Mouse (Mus musculus) myocyte (in vitro differentiated cells): ENCODE measurements around the gene Muc13. TPM values are rescaled to one million over a fixed set of nuclear protein-coding genes. Genes with fewer than 3 reads are reported as not detected.

Source experiments
- H3K27me3 ChIP-seq: one replicate; pipeline ENCODE4 v1.6.1; 2011; ENCODE audit not compliant: control insufficient read depth, insufficient read depth, insufficient read length
- H3K36me3 ChIP-seq: one replicate; pipeline ENCODE4 v1.6.1; 2011; ENCODE audit not compliant: control insufficient read depth, insufficient read depth
- H3K4me2 ChIP-seq: one replicate; pipeline ENCODE4 v1.6.1; 2011; ENCODE audit warnings: low read depth, control low read depth
- H3K4me3 ChIP-seq: one replicate; pipeline ENCODE4 v1.5.1; 2011; ENCODE audit warnings: mild to moderate bottlenecking, control low read depth, moderate library complexity
- H3K79me2 ChIP-seq: one replicate; pipeline ENCODE4 v1.6.1; 2011; ENCODE audit not compliant: control insufficient read depth, insufficient read depth
- H3ac ChIP-seq: one replicate; pipeline ENCODE4 v1.6.1; 2011; ENCODE audit not compliant: control insufficient read depth, insufficient read length
- CEBPB ChIP-seq: IDR thresholded peaks from 2 replicates; pipeline ENCODE4 v1.6.1; 2011; ENCODE audit warnings: mild to moderate bottlenecking, moderate library complexity; ENCODE audit not compliant: poor library complexity, insufficient read depth, severe bottlenecking
- E2F4 ChIP-seq: IDR thresholded peaks from one replicate; pipeline ENCODE4 v1.6.1; 2011; ENCODE audit warnings: mild to moderate bottlenecking, control low read depth, moderate library complexity; ENCODE audit not compliant: insufficient read depth
- MAX ChIP-seq: IDR thresholded peaks from one replicate; pipeline ENCODE4 v1.6.1; 2011; ENCODE audit warnings: low read depth, mild to moderate bottlenecking, control low read depth
- MYOD1 ChIP-seq, 3 experiments: IDR thresholded peaks; one replicate each; pipeline ENCODE4 v1.6.1; 2011; ENCODE audit warnings: control low read depth in 2 of 3, low read depth in 2 of 3, mild to moderate bottlenecking in 2 of 3, moderate library complexity in 1 of 3; ENCODE audit not compliant: insufficient read length in 2 of 3, control insufficient read depth in 1 of 3
- MYOG ChIP-seq, 3 experiments: IDR thresholded peaks; one replicate each; pipeline ENCODE4 v1.6.1; 2011; ENCODE audit warnings: control low read depth in 2 of 3, low read depth in 2 of 3, mild to moderate bottlenecking in 2 of 3; ENCODE audit not compliant: insufficient read length in 2 of 3, control insufficient read depth in 1 of 3, insufficient read depth in 1 of 3
- POLR2A ChIP-seq: IDR thresholded peaks from one replicate; pipeline ENCODE4 v1.6.1; 2011; ENCODE audit warnings: low read depth, mild to moderate bottlenecking, control low read depth, moderate library complexity; ENCODE audit not compliant: insufficient read length
- POLR2AphosphoS2 ChIP-seq: IDR thresholded peaks from one replicate; pipeline ENCODE4 v1.6.1; 2011; ENCODE audit warnings: low read depth, control low read depth; ENCODE audit not compliant: insufficient read length
- REST ChIP-seq: IDR thresholded peaks from one replicate; pipeline ENCODE4 v1.6.1; 2011; ENCODE audit warnings: mild to moderate bottlenecking, control low read depth, moderate library complexity; ENCODE audit not compliant: insufficient read depth, insufficient read length
- SRF ChIP-seq: IDR thresholded peaks from one replicate; pipeline ENCODE4 v1.6.1; 2011; ENCODE audit warnings: low read depth; ENCODE audit not compliant: control insufficient read depth, insufficient read length
- TCF12 ChIP-seq: IDR thresholded peaks from one replicate; pipeline ENCODE4 v1.6.1; 2011; ENCODE audit warnings: mild to moderate bottlenecking, control low read depth; ENCODE audit not compliant: poor library complexity, insufficient read depth, severe bottlenecking
- TCF3 ChIP-seq: IDR thresholded peaks from one replicate; pipeline ENCODE4 v1.6.1; 2011; ENCODE audit warnings: low read depth, control low read depth; ENCODE audit not compliant: insufficient read length
- USF1 ChIP-seq: IDR thresholded peaks from one replicate; pipeline ENCODE4 v1.6.1; 2011; ENCODE audit warnings: low read depth, mild to moderate bottlenecking, control low read depth, moderate library complexity
- polyA plus RNA-seq: library from polyadenylated mRNA; unstranded; fragments of >200 nt; fragmentation: generic; extraction: Trizol; gene quantifications from one replicate; pipeline ENCODE4 v1.2.1, GENCODE M21; 2012; ENCODE audit warnings: missing spikeins

The Muc13 gene
- polyA plus RNA-seq, 1 experiment, result 0.05 TPM

DNA sequence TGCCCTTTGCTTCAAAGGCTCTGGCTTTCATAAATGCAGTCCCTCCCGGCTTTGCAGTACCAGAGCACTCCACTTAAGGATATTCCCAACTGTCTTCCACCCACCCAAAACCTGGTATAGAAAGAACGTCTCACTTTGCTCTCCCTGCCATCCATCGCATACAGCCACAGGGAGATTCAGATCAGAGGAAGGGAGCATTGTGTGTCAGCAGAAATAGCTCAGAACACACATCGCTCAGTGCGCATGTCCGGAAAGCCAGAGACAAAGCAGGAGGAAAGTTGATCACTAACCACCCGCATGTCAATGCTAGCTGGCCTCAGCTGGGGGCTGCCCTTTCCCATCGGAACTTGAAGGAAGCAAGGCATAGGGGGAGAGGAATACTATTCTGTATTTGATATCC lies 38.5 kb upstream of the Muc13 start:
- Histone ChIP-seq H3K4me3 (no peak overlapping the region), H3ac (no peak overlapping the region), H3K36me3 (peaks cover 34% of the 10 kb centered on the region), H3K79me2 (no peaks in the 10 kb centered on the region), H3K4me2 (no peak overlapping the region), H3K27me3 (no peaks in the 10 kb centered on the region)
- TF ChIP-seq USF1 (no peak), REST (no peak), SRF (no peak), CEBPB (no peak), POLR2AphosphoS2 (no peak), MYOG (IDR thresholded peaks at IDR 0.05; ENCODE audit: control insufficient read depth in 1 of 3, insufficient read depth in 1 of 3, insufficient read length in 2 of 3, low read depth in 2 of 3) (no peak), TCF3 (no peak), MYOD1 (IDR thresholded peaks at IDR 0.05; ENCODE audit: control insufficient read depth in 1 of 3, insufficient read length in 2 of 3, low read depth in 2 of 3) (no peak), TCF12 (no peak), E2F4 (no peak), MAX (no peak), POLR2A (no peak)

DNA sequence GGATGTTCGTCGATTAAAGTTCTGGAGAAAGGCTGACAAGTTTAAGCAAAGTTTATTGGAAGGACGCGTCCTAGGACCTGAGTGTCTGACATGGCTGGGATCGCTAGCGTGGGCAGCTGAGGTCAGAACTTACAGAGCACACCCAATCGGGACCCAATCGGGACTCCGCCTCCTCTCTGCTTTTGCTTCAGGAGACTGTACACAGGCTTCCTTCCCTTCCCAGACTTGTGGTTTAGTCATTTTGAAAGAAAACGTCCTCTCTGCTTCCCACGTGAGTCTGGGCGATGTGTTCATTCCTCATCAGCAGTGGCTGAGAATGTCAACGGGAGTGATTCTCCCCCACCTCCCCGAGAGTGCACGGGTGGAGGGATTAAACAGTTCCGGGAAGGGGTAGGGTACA lies 37.9 kb upstream of the Muc13 start:
- no peak overlapping the region for H3K4me2 ChIP-seq
- no peak overlapping the region for H3ac ChIP-seq
- H3K79me2 ChIP-seq, result no peaks in the 10 kb centered on the region
- no peaks in the 10 kb centered on the region for H3K27me3 ChIP-seq
- peaks cover 36% of the 10 kb centered on the region for H3K36me3 ChIP-seq
- no peak overlapping the region for H3K4me3 ChIP-seq
- no peak for TF ChIP-seq SRF
- TF ChIP-seq REST, result no peak
- TF ChIP-seq POLR2AphosphoS2, result no peak
- no peak for TF ChIP-seq MYOD1 (IDR thresholded peaks at IDR 0.05; ENCODE audit: control insufficient read depth in 1 of 3, insufficient read length in 2 of 3, low read depth in 2 of 3)
- TF ChIP-seq TCF3, result no peak
- no peak for TF ChIP-seq MYOG (IDR thresholded peaks at IDR 0.05; ENCODE audit: control insufficient read depth in 1 of 3, insufficient read depth in 1 of 3, insufficient read length in 2 of 3, low read depth in 2 of 3)
- TF ChIP-seq TCF12, result no peak
- no peak for TF ChIP-seq POLR2A

DNA sequence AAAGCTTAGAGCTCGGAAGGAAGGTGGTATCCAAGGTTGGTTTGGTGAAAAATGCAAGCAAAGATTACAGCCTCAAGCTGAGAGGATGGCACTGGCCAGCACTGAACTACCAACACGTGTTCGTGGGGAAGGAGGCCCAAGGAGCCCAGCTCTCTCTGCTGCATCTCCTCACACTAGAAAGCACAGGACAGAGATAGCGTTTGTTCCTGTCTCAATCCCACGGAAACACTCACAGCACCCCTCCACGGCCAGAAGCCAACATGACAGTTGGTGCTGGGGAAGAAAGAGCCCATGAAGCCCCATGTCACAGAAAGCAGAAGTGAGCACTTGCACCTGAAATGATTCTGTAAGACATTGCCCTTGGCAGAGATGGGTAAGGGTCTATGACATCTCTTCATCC lies 37.4 kb upstream of the Muc13 start:
- Histone ChIP-seq H3K36me3 (peaks cover 37% of the 10 kb centered on the region), H3K79me2 (no peaks in the 10 kb centered on the region), H3ac (no peak overlapping the region), H3K27me3 (no peaks in the 10 kb centered on the region), H3K4me3 (no peak overlapping the region), H3K4me2 (no peak overlapping the region)
- TF ChIP-seq USF1 (no peak), CEBPB (no peak), MYOG (IDR thresholded peaks at IDR 0.05; ENCODE audit: control insufficient read depth in 1 of 3, insufficient read depth in 1 of 3, insufficient read length in 2 of 3, low read depth in 2 of 3) (no peak), POLR2AphosphoS2 (no peak), SRF (no peak), E2F4 (no peak), MYOD1 (IDR thresholded peaks at IDR 0.05; ENCODE audit: control insufficient read depth in 1 of 3, insufficient read length in 2 of 3, low read depth in 2 of 3) (no peak)

DNA sequence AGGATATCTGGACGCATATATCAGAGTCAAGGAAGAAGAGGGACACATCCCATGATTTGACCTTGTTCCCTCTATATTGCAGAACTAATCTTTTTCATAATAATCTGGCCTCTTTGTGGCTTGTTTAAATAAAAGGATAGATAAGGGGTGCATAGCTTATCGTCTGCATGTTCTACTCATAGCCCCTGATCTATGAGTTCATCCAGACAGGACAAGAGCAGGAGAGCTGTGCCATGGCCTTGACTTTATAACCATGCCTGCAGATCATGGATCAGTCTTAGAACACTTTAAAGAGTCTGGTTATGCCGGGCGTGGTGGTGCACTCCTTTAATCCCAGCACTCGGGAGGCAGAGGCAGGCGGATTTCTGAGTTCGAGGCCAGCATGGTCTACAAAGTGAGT lies 34.6 kb upstream of the Muc13 start:
- no peak for TF ChIP-seq MYOG (IDR thresholded peaks at IDR 0.05; ENCODE audit: control insufficient read depth in 1 of 3, insufficient read depth in 1 of 3, insufficient read length in 2 of 3, low read depth in 2 of 3)
- TF ChIP-seq TCF3, result no peak
- TF ChIP-seq MAX, result no peak
- no peak for TF ChIP-seq CEBPB
- no peak for TF ChIP-seq POLR2A
- TF ChIP-seq MYOD1 (IDR thresholded peaks at IDR 0.05; ENCODE audit: control insufficient read depth in 1 of 3, insufficient read length in 2 of 3, low read depth in 2 of 3), result no peak
- no peak for TF ChIP-seq POLR2AphosphoS2
- no peak for TF ChIP-seq TCF12
- TF ChIP-seq REST, result no peak
- TF ChIP-seq SRF, result no peak
- no peak for TF ChIP-seq E2F4
- Histone ChIP-seq H3K79me2 (no peaks in the 10 kb centered on the region), H3K4me2 (no peak overlapping the region), H3ac (no peak overlapping the region), H3K27me3 (no peaks in the 10 kb centered on the region), H3K4me3 (no peak overlapping the region), H3K36me3 (peaks cover 37% of the 10 kb centered on the region)

DNA sequence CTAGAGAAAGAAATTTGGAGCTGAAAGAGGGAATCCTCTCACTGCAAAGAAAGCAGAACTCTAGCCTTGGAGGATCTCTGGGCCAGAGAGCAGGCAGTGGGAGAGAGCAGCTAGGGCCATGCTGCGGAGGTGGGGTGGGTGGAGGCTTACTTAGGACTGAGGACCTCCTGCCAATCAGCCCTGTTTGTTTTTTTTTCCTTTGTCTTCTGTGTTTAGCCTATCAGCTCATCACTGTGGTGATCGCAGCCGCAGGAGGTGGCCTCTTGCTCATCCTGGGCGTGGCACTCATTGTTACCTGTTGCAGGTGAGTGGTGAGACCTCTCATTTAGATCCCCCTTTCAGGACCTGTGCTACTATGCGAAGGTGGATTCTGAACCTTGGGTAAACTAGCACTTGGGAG lies 33.3 kb upstream of the Muc13 start:
- peaks cover 33% of the 10 kb centered on the region for H3K36me3 ChIP-seq

More for the DNA sequence above, 33.3 kb upstream of the Muc13 start:
- H3K4me3 ChIP-seq, result no peak overlapping the region
- no peaks in the 10 kb centered on the region for H3K27me3 ChIP-seq
- no peak for TF ChIP-seq USF1
- H3ac ChIP-seq, result no peak overlapping the region
- no peaks in the 10 kb centered on the region for H3K79me2 ChIP-seq
- no peak overlapping the region for H3K4me2 ChIP-seq
